Mouse (Mus musculus) adrenal gland, adult 2 months (tissue): ENCODE measurements around the gene Cux1. TPM values are rescaled to one million over a fixed set of nuclear protein-coding genes. Genes with fewer than 3 reads are reported as not detected.

ENCODE experiments used
- DNase-seq: peaks from one replicate; pipeline ENCODE4 v3.0.0; 2021
- polyA plus RNA-seq: library from polyadenylated mRNA; depleted of rRNA; stranded (reverse); fragments of >200 nt; gene quantifications from 2 replicates; pipeline ENCODE4 v1.2.3, GENCODE M21; 2012
- total RNA-seq, 2 experiments: library from RNA; stranded (reverse); gene quantifications; 2 replicates each; pipeline ENCODE4 v1.2.3; 2021

The Cux1 gene
- total and polyA plus RNA-seq, 3 experiments: 52.3 to 105 (median 101) TPM

DNA sequence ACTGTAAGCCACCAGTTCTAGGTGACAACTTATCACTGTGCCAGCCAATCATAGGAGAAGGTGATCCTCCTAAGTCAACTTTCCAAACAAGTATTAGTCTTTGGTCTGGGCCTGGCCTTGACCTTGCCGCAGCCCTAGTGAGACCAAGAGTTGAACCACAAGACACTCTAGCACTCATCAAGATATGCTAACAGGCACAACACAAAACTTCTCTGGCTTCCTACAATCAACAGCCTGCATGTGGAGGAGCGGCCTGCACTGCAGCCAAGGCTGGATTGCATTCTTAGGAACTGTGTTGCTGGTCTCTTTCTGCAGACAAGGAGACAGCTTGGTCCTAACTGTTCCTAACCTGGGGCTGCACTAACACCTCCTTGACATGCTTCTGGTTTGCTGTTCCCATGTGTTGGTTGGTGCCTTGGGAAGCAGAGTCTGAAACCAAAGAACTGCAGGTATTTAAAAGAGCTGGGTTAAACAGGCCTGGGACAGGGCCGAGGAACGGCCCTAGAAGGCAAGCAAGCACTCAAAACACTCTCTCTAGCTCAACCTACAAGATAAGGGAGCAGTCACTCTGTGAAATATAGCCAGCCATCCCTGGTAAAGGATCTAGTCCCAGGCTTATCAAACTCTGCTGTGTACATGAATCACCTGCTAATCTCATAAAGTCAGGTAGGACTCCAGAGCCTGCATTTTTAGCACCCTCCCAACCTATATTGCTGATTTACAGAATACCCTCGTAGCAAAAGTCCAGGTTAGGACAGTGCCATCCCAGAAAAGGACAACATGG lies 27.0 kb downstream of the Cux1 start:
- DNase-seq: no peak

DNA sequence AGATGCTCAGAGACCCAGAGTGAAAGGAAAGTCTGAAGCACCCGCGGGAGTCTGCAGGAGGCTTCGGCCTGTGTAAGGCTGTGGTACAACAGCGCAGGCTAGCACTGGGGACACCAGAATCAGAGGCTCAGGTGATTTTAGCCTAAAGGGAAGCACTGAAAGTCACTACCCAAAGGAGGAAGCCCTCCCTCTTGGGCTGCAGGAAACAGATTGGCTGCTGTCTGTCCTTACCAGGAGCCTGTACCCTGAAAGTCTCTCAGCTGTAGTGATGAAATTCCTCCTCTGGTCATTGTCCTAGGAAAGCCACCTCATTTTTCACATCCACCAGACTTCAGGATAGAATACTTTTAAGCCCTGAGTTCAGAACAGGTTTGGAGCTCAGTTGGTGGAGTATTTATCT lies 30.5 kb downstream of the Cux1 start:
- no peak for DNase-seq

GRCm38 (mm10) chr5:136535976-136536725 lies 31.1 kb downstream of the Cux1 start:
- DNase-seq: no peak

DNA sequence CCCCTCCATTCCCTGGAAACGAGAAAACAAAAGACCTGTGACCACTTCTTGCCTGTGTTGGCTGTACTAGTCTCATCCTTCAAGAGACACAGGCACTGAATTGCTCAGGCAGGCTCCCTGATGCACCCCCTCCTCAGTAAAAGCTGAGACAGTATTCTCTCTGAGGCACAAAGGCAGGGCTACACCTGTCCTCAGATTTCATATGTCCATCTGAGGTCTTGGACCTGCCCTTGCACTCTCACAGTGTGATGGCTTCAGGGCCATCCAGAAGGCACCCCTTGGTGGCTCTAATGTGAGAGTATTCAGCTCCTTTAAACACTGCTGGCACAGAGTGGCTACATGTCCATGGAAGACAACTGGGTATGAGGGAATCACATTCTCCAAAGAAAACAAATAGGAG lies 32.1 kb downstream of the Cux1 start:
- DNase-seq: no peak

- DNase-seq: peak; percentile 49
Observed at GRCm38 (mm10) chr5:136533371-136534276, 33.7 kb downstream of the Cux1 start.

GRCm38 (mm10) chr5:136531674-136532365 lies 35.5 kb downstream of the Cux1 start:
- peak; percentile 34 for DNase-seq

GRCm38 (mm10) chr5:136530931-136531330 lies 36.4 kb downstream of the Cux1 start:
- DNase-seq: no peak

DNA sequence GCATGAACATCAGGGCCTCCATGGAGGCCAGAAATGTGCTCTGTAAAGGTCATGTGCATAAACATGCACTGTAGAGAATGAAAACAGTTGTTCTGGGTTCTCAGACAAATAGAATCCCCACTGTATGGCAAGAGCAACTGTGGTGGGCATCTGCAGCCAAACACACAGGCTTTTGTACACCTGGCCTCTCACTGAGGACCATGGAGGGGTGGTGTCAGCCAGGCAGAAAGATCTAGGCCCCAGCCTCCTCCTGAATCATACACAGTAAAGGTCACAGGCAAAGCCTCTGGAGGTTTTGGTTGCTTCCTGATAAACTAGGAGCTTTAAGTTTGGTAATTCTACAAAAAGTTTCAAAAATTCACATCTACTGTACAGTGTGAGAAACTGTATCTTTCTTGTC lies 38.1 kb downstream of the Cux1 start:
- peak; percentile 53 for DNase-seq

- DNase-seq: no peak
Observed at GRCm38 (mm10) chr5:136527871-136528270, 39.4 kb downstream of the Cux1 start.

- DNase-seq: no peak
Observed at GRCm38 (mm10) chr5:136526545-136526909, 40.8 kb downstream of the Cux1 start.

- no peak for DNase-seq
Observed at GRCm38 (mm10) chr5:136525896-136526544, 41.3 kb downstream of the Cux1 start.

- DNase-seq: peak; percentile 59
Observed at GRCm38 (mm10) chr5:136522843-136523463, 44.3 kb downstream of the Cux1 start.

DNA sequence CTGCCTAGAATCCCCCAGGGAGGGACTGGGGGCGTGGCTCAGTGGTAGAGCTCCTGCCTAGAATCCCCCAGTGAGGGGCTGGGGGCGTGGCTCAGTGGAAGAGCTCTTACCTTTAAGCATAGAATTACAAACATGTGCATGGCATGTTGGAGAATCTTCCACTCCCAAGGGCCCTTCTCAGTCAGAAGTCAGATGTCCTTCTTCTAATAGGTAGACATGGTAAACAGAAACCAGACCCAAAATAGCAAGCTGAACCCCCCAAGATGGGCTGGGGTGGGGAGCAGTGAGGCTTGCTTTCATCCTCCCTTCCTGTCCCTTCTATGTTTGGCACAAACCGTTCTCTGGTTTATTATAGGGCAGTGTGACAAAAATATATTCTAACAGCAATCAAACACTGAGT lies 45.6 kb downstream of the Cux1 start:
- no peak for DNase-seq

GRCm38 (mm10) chr5:136518648-136519437 lies 48.4 kb downstream of the Cux1 start:
- no peak for DNase-seq

DNA sequence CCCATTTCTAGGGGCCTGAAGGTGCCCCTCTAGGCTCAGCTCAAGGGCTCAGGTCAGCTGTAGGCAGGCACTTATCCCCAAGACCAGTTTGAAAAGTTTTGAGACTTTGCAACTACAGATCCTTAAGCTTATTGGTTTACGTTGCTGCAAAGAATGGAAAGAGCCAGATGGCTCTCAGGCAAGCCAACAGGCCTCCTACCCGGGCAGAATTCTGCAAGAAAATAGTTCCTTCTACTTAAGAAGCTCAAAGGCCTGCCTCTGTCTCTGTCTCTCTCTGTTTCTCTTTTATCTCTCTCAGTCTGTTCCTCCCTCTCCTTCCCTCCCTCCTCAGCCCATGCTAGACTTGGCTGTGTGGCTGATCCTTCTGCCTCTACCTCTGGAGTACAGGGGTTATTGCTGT lies 49.8 kb downstream of the Cux1 start:
- DNase-seq: no peak

DNA sequence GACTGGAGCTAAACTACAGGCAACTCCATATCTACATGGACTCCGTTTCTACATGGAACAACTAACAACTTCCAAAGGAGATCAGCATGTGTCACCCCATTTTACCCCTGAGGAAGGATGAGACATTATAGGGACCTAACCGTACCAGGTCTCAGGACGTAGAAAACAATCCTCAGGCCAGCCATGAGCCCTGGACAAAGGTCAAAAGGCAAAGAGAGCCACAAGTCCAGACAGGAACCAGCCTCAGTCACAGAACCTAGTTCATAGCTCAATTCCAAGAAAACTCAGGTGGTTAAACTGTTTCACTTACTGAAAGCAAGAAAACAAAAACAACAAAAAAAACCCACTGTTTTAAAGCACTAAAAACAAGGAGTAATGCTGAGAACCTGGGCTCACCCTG lies 50.7 kb downstream of the Cux1 start:
- no peak for DNase-seq

- DNase-seq: no peak
Observed at GRCm38 (mm10) chr5:136514049-136514677, 53.1 kb downstream of the Cux1 start.

- no peak for DNase-seq
Observed at GRCm38 (mm10) chr5:136512103-136512674, 55.1 kb downstream of the Cux1 start.

- DNase-seq: no peak
Observed at GRCm38 (mm10) chr5:136511378-136511777, 55.9 kb downstream of the Cux1 start.
